In genomic region chr11:118369251-118369650, GRCm38 (mm10) we compare ENCODE assay signal across 17 mouse cellular contexts. TPM values are rescaled to one million over a fixed set of nuclear protein-coding genes. Genes with fewer than 3 reads are reported as not detected.
"Had no signal": no experiment of that assay in that cellular context is flagged by ENCODE, and none has a peak within 500 bp of the region (broad histone marks: within the 10 kb centered on the region; RNA-seq: fewer than 3 reads in every experiment).

No protein-coding gene starts in this region.

- H3K4me3 ChIP-seq: left cerebral cortex, adult 2 months; limb, embryonic 15.5 days; liver, embryonic 12.5 days; lung, embryonic 15.5 days; midbrain, embryonic 12.5 days; neural tube, embryonic 15.5 days had no signal

- H3K36me3 ChIP-seq: limb, embryonic 15.5 days; liver, embryonic 12.5 days; lung, embryonic 15.5 days; midbrain, embryonic 12.5 days; neural tube, embryonic 15.5 days had no signal

- H3K4me1 ChIP-seq: liver, embryonic 12.5 days; midbrain, embryonic 12.5 days; neural tube, embryonic 15.5 days had no signal

- H3K27ac ChIP-seq: left cerebral cortex, adult 2 months; limb, embryonic 15.5 days; liver, embryonic 12.5 days; lung, embryonic 15.5 days; midbrain, embryonic 12.5 days; neural tube, embryonic 15.5 days had no signal

- H3K9me3 ChIP-seq: limb, embryonic 15.5 days; liver, embryonic 12.5 days; lung, embryonic 15.5 days; midbrain, embryonic 12.5 days; neural tube, embryonic 15.5 days had no signal

- H3K27me3 ChIP-seq: limb, embryonic 15.5 days; lung, embryonic 15.5 days; neural tube, embryonic 15.5 days had no signal

- DNase-seq: kidney, adult 11 months; kidney, postnatal 10 days; kidney, postnatal 4 days; lung, postnatal 36 days; right cerebral cortex, adult 18-20 months; right cerebral cortex, postnatal 25 days; thymus, adult 18-20 months; thymus, postnatal 14 days had no signal

- ATAC-seq: liver, embryonic 12.5 days had no signal

RNA-seq across cellular contexts. Expression of gene Cep295nl, which starts 27.0 kb away (rescaled TPM):
- total RNA-seq: megakaryocyte progenitor cell, adult 5-6 weeks had no signal
- polyA plus RNA-seq: liver, embryonic 16.5 days; small intestine, adult 2 months had no signal

RNA-seq across cellular contexts. Expression of gene C1qtnf1, which starts 58.8 kb away (rescaled TPM):
- total RNA-seq: megakaryocyte progenitor cell, adult 5-6 weeks had no signal
